Mouse (Mus musculus): Measurements from ENCODE around the gene Ecm2.
A peak's percentile ranks its signal among the peaks of the same experiment; 100 is the strongest.

Gene Ecm2

GRCm38 (mm10) chr13:49507176-49507575 lies 2.6 kb downstream of the Ecm2 start:
- DNase-seq (ENCODE audit: low read depth, low spot score) = no peak

- no peak for DNase-seq (ENCODE audit: low read depth, low spot score)
Observed at GRCm38 (mm10) chr13:49518761-49519160, 14.2 kb downstream of the Ecm2 start.

- DNase-seq (ENCODE audit: low read depth, low spot score) = no peak
Observed at GRCm38 (mm10) chr13:49526235-49526634, 21.6 kb downstream of the Ecm2 start.

- no peak for DNase-seq (ENCODE audit: low read depth, low spot score)
Observed at GRCm38 (mm10) chr13:49530636-49531035, 26.0 kb downstream of the Ecm2 start.

GRCm38 (mm10) chr13:49536946-49537345 lies 32.3 kb downstream of the Ecm2 start:
- no peak for DNase-seq (ENCODE audit: low read depth, low spot score)

GRCm38 (mm10) chr13:49538693-49539092 lies 34.1 kb downstream of the Ecm2 start:
- DNase-seq (ENCODE audit: low read depth, low spot score) = no peak

- DNase-seq (ENCODE audit: low read depth, low spot score) = no peak
Observed at GRCm38 (mm10) chr13:49544279-49544678, 39.7 kb downstream of the Ecm2 start, which contains the start of gene Aspn. Gene Aspn, plus strand, starts transcription at chr13:49544443.

- DNase-seq (ENCODE audit: low read depth, low spot score) = no peak
Observed at GRCm38 (mm10) chr13:49545646-49546045, 41.0 kb downstream of the Ecm2 start.

GRCm38 (mm10) chr13:49546517-49546916 lies 41.9 kb downstream of the Ecm2 start:
- no peak for DNase-seq (ENCODE audit: low read depth, low spot score)

- DNase-seq (ENCODE audit: low read depth, low spot score) = no peak
Observed at GRCm38 (mm10) chr13:49547563-49548150, 43.0 kb downstream of the Ecm2 start.

- no peak for DNase-seq (ENCODE audit: low read depth, low spot score)
Observed at GRCm38 (mm10) chr13:49549616-49550015, 45.0 kb downstream of the Ecm2 start.

GRCm38 (mm10) chr13:49554519-49554918 lies 49.9 kb downstream of the Ecm2 start:
- DNase-seq (ENCODE audit: low read depth, low spot score) = no peak

GRCm38 (mm10) chr13:49556203-49556602 lies 51.6 kb downstream of the Ecm2 start:
- no peak for DNase-seq (ENCODE audit: low read depth, low spot score)

GRCm38 (mm10) chr13:49556924-49557323 lies 52.3 kb downstream of the Ecm2 start:
- no peak for DNase-seq (ENCODE audit: low read depth, low spot score)

GRCm38 (mm10) chr13:49559185-49559584 lies 54.6 kb downstream of the Ecm2 start:
- peak; percentile 11 for DNase-seq (ENCODE audit: low read depth, low spot score)

- no peak for DNase-seq (ENCODE audit: low read depth, low spot score)
Observed at GRCm38 (mm10) chr13:49560886-49561285, 56.3 kb downstream of the Ecm2 start.

GRCm38 (mm10) chr13:49564347-49564746 lies 59.7 kb downstream of the Ecm2 start:
- DNase-seq (ENCODE audit: low read depth, low spot score) = no peak

GRCm38 (mm10) chr13:49570371-49570770 lies 65.8 kb downstream of the Ecm2 start:
- DNase-seq (ENCODE audit: low read depth, low spot score) = no peak

GRCm38 (mm10) chr13:49571418-49571817 lies 66.8 kb downstream of the Ecm2 start:
- no peak for DNase-seq (ENCODE audit: low read depth, low spot score)

GRCm38 (mm10) chr13:49581541-49582530 lies 77.2 kb downstream of the Ecm2 start, which contains the start of gene Omd:
Gene Omd, plus strand, starts transcription at chr13:49582462.
- DNase-seq (ENCODE audit: low read depth, low spot score) = no peak

All from retina, postnatal 7 days (tissue).